Mouse (Mus musculus) bone marrow macrophage, adult 2 months (primary cell): ENCODE measurements at regions not wholly inside any gene's neighbourhood (a gene's known extent, or its start where the extent isn't known, plus 50 kb on each side); places are given as distances from the start of the nearest gene placed in this dataset.

Experiments
- CTCF ChIP-seq: IDR thresholded peaks from 2 replicates; pipeline ENCODE4 v1.5.1; 2012; ENCODE audit warnings: low read depth, mild to moderate bottlenecking, low read length, moderate library complexity
- POLR2A ChIP-seq: IDR thresholded peaks from 2 replicates; pipeline ENCODE4 v1.6.1; 2012; ENCODE audit warnings: mild to moderate bottlenecking, low read depth, low read length, borderline replicate concordance

DNA sequence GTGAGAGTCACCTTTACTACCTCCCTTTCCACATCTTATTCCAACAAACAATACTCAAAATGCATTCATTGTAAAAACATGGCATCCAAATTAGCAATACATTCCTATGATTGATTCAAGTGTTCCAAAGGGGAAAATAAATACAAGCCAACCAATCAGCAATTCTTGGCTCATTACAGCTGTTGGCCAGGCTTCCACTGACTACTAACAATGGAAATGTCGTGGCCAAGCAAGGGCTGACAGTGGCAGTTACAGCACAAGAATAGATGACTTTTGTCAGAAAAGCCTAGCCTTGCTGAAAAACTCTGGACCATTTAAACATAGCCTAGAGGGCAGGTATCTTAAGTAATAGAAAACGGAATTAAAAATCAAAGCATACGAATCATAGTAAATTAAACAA lies 148.8 kb upstream of the Ift57 start:
- TF ChIP-seq CTCF = no peak
- TF ChIP-seq POLR2A = no peak
